Mouse (Mus musculus) left cerebral cortex, adult 9 months (tissue): ENCODE measurements around the gene Plekhm3.

Experiments
- DNase-seq, 2 experiments: peaks; one replicate each; pipeline ENCODE4 v3.0.0; 2022; ENCODE audit warnings: low spot score in 2 of 2

Plekhm3 gene

DNA sequence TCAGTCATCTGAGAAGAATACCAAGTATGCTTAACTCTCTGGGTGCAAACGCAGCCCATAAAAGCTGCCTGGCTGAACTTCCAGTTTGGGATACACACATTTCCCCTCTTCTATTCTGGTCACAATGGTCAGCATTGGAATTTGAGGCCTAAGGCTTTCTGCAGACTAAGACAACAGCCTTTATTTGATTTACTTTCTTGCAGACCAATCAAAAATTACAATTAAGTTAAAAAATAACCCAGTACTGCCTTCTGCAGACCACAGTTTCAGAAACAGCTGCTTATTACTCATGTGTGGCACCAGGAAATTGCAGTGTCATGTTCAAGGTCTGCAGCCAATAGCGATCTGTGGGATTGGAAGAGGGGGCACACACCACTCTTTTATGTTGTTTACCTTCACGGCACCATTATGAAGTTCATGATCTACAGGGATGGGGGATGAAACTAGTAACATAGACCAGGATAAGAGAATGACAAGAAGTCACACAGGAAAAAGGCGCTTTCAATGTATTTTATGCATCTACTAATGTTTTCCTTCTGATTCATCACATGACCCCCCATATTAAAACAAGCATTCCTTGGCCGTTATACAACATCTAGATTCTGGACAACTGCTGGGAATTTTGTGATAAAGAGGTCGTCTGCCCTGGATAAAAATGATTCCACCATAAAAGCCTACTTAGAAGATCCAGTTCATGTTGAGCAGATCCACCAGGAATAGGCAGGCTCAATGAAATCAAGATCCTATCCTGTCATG, 130.1 kb downstream of the Plekhm3 start:
- no peak for DNase-seq

DNA sequence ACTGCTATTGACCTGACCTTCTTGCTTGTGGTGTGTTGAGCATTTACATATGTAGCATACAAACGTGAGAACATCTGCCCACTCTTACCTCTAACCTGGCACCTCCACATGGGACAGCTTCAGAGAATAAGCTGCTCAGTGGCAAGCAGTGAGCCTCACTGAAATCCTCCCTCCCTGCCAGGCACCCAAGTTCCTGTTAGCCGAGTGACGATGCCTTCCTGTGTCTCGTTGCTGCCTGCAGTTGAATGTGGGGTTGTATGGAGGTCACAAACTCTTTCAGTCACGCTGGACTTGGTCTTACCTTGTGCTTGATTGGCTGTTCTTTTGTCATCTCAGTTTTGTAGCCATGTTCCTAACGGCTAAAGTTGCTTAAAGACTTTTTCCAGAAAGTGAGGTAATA, 133.1 kb downstream of the Plekhm3 start:
- no peak for DNase-seq

GRCm38 (mm10) chr1:64817709-64818108, 138.9 kb downstream of the Plekhm3 start:
- DNase-seq: no peak

- no peak for DNase-seq
Measured at GRCm38 (mm10) chr1:64813182-64813581, 143.4 kb downstream of the Plekhm3 start.

- no peak for DNase-seq
Measured at GRCm38 (mm10) chr1:64811956-64812355, 144.7 kb downstream of the Plekhm3 start.

- DNase-seq: no peak
Measured at GRCm38 (mm10) chr1:64809085-64809484, 147.5 kb downstream of the Plekhm3 start.

DNA sequence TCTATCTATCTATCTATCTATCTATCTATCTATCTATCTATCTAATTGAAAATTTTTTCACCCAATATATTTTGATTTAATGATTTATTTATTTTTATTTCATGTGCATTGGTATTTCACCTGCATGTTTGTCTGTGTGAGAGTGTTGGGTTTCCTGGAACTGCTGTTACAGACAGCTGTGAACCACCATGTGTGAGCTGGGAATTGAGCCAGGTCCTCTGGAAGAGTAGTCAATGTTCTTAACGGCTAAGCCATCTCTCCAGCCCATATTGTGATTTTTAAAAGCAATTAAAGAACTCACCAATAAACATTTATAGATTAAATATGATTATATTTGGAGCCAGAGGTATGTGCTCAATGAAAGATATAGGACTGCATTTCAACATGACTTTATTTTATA, 148.9 kb downstream of the Plekhm3 start:
- DNase-seq: no peak

- no peak for DNase-seq
Measured at GRCm38 (mm10) chr1:64805217-64805616, 151.4 kb downstream of the Plekhm3 start.

DNA sequence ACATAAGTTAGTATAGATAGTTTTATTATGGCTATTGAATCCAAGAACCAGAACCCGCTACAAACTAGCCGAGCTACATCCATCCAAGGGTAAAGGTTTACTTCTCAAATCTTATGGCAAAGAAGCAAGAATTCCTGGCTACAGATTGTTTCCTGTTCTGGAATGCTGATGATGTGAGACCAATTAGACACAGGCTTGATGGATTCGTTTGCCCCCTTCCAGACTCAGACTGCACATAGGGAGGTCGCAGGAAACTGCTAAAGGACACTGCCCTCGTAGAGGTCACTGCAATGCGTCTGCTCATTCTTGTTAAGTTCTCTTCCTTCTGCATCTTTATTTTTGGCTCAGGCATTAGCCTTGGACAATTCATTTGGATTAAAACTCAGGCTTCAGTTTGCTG, 154.0 kb downstream of the Plekhm3 start:
- no peak for DNase-seq

GRCm38 (mm10) chr1:64797621-64798020, 159.0 kb downstream of the Plekhm3 start:
- no peak for DNase-seq

DNA sequence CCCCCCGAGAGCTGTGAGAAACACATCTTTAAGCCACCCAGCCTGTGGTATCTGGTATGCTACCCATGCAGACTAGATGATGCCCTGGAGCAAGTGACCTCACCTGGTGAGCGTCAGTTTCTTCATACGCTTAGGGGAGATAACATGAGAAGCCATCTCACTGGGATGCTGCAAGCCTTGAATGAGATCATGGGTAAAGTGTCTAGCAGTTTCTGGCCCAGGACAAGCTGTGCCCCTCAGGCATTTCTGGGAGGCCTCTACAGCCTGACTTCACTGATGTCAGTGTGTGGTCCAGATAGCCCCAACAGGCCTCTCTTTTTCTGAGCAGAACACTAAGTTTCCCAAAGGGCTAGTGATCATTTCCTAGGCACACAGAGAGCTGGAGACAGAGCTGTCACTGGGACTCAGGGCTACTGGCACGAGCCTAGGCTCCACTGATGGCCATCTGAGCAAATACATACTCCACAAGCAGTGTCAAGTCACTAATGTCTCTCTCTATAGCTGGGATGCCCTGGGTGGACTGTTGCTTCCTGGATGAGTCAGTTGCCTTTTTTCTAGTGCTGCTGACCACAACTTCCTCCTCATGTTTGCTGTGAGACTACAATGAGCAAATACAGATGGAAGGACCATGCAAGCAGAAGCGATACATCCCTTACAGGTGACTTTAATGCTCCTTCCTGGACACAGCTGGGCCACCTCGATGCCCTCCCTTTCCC, 159.6 kb downstream of the Plekhm3 start:
- no peak for DNase-seq

- no peak for DNase-seq
Measured at GRCm38 (mm10) chr1:64795284-64796040, 161.2 kb downstream of the Plekhm3 start.

- DNase-seq: no peak
Measured at GRCm38 (mm10) chr1:64794096-64794495, 162.5 kb downstream of the Plekhm3 start.

DNA sequence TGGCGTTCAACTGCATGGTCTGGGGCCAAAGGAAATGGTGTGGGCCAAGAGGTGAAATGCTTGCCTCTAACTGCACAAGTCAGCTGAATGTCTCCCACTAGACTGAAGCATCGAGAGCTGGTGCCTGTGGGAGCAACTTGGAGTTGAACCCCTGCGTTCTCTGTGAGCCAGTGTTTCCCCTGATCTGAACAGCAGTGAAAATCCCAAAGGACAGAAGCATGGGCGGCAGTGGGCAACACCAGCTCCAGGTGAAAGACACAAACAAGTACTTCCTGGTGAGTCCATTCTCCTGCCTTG, 163.4 kb downstream of the Plekhm3 start:
- no peak for DNase-seq

GRCm38 (mm10) chr1:64792521-64793233, 163.9 kb downstream of the Plekhm3 start:
- DNase-seq: no peak

DNA sequence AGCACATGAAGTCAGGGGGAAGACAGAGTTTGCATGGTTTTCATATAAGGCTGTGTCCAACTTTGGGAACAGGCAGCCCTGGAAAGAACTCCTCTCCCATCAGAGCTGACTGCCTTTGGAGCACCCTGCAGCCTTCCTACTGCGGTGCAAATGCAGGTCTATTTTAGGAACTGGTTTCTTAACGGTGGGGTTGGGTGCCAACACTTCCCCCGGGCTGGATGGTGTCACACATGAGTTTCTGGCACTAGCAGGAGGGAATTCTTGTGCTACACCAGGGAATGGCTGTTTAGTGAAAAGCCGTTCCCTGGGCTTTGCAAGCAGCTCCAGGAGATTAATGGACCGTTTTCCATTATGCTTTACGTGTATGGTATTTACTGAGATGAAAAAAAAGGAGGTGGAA, 164.8 kb downstream of the Plekhm3 start:
- DNase-seq: peak; percentile 81 to 84

DNA sequence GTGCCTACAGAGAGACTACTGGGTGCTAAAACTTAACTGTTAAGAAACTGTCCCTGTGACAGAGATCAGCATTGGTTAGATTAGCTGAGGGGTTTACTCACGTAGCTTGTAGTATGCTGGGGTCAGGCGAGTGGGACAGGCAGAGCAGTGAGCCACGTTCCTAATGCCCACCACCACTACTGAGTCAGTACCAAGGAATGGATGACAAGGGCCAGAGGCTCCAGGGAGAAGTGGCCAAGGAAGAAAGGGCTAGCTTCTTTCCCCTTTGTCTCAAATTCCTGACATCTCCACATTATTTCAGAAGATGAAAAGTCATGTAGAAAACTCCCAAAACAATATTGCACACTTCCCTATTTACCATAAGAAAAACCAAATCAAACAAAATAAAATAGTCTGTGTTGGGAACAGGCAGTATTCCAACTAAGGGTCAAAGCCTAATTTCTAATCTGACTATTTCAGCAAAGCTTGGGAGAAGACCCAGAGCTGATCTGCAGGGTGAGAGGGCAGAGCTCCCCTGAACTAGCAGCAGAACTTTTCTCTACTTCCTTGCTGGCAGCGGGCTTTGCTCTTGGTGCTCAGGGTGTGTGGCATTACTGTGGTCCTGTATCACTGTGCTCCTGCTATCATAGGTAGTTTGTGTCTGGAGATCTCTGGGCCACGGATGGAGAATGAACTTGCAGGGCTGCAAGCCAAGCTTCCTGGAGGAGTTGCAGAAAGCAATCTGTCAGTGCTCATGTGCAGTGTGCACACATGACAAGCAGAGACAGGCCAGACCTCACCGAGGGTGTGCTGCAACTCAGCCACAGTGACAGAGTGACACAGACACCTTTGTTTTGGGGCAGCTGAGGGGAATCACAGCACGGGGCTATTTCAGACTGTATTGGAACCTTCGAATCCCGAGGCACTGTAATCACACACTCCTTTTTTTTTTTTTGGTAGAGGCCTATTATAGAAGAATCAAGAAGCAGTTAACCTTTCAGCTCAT, 165.5 kb downstream of the Plekhm3 start:
- DNase-seq: peak in 1 of 2 experiments; percentile 15

GRCm38 (mm10) chr1:64787701-64788515, 168.7 kb downstream of the Plekhm3 start:
- DNase-seq: no peak

- no peak for DNase-seq
Measured at GRCm38 (mm10) chr1:64779863-64780262, 176.8 kb downstream of the Plekhm3 start.

- DNase-seq: no peak
Measured at GRCm38 (mm10) chr1:64779415-64779814, 177.2 kb downstream of the Plekhm3 start.
